ENCODE assay signal across 12 mouse cellular contexts in genomic region chr11:102025354-102025753, GRCm38 (mm10). TPM values are rescaled to one million over a fixed set of nuclear protein-coding genes. Genes with fewer than 3 reads are reported as not detected.
DNase-seq lines count a peak whose midpoint lies in the region; ATAC-seq lines count a peak whose summit lies in the region.
"Had no signal": no experiment of that assay in that cellular context is flagged by ENCODE, and none has a peak within 500 bp of the region (broad histone marks: within the 10 kb centered on the region; RNA-seq: fewer than 3 reads in every experiment).

No protein-coding gene starts in this region.

- peaks cover 5% of the 10 kb centered on the region; the same call in 1 of the 2 replicates for H3K36me3 ChIP-seq in kidney, embryonic 15.5 days
- H3K36me3 ChIP-seq in embryonic facial prominence, embryonic 14.5 days (ENCODE audit: control insufficient read depth, insufficient read depth, low read length): no peaks in the 10 kb centered on the region
- H3K36me3 ChIP-seq in hindbrain, embryonic 10.5 days: peaks cover 22% of the 10 kb centered on the region
- H3K36me3 ChIP-seq in midbrain, embryonic 16.5 days (ENCODE audit: control insufficient read depth, insufficient read depth, low read length): peaks cover 4% of the 10 kb centered on the region; the same call in 1 of the 2 replicates

- H3K4me2 ChIP-seq in kidney, embryonic 15.5 days: peak overlapping the region; percentile 94
- H3K4me2 ChIP-seq in embryonic facial prominence, embryonic 14.5 days (ENCODE audit: low read depth, low read length): peak overlapping the region; percentile 93; the same call in 1 of the 2 replicates
- H3K4me2 ChIP-seq in midbrain, embryonic 16.5 days (ENCODE audit: low read length): peak overlapping the region; percentile 68

- peak overlapping the region; percentile 12; the same call in 1 of the 2 replicates for H3K9ac ChIP-seq in kidney, embryonic 15.5 days
- no peak overlapping the region for H3K9ac ChIP-seq in embryonic facial prominence, embryonic 14.5 days (ENCODE audit: low read depth, low read length)
- H3K9ac ChIP-seq in midbrain, embryonic 16.5 days (ENCODE audit: low read depth, low read length): peak overlapping the region; percentile 28; the same call in 1 of the 2 replicates

- no peaks in the 10 kb centered on the region for H3K9me3 ChIP-seq in kidney, embryonic 15.5 days (replicated peaks)
- no peaks in the 10 kb centered on the region for H3K9me3 ChIP-seq in embryonic facial prominence, embryonic 14.5 days (ENCODE audit: control insufficient read depth, low read length)
- no peaks in the 10 kb centered on the region for H3K9me3 ChIP-seq in hindbrain, embryonic 10.5 days
- no peaks in the 10 kb centered on the region for H3K9me3 ChIP-seq in midbrain, embryonic 16.5 days (replicated peaks; ENCODE audit: control insufficient read depth, low read length, poor library complexity, severe bottlenecking)

- DNase-seq in kidney, postnatal 36 days: no peak
- no peak for DNase-seq in embryonic facial prominence, embryonic 14.5 days (ENCODE audit: low spot score)
- DNase-seq in hindbrain, embryonic 10.5 days (ENCODE audit: low spot score): no peak
- DNase-seq in urinary bladder, postnatal 10 days (ENCODE audit: low spot score): no peak
- DNase-seq: heart, postnatal 10 days; right cerebral cortex, postnatal 4 days had no signal

- peaks cover 38% of the 10 kb centered on the region for H3K4me1 ChIP-seq in kidney, embryonic 15.5 days
- H3K4me1 ChIP-seq in embryonic facial prominence, embryonic 14.5 days (ENCODE audit: control insufficient read depth, insufficient read depth, low read length): 0 out of 2 replicates have a peak, but pooled peaks cover 4% of the 10 kb centered on the region
- H3K4me1 ChIP-seq in hindbrain, embryonic 10.5 days (replicated peaks): peaks cover 41% of the 10 kb centered on the region
- H3K4me1 ChIP-seq in midbrain, embryonic 16.5 days (ENCODE audit: control insufficient read depth, insufficient read depth, low read length): peaks cover 25% of the 10 kb centered on the region

- no peak for ATAC-seq in kidney, embryonic 15.5 days (replicated peaks; ENCODE audit: low FRiP score)
- no peak for ATAC-seq in embryonic facial prominence, embryonic 14.5 days (ENCODE audit: low read depth)
- no peak for ATAC-seq in midbrain, embryonic 16.5 days
- ATAC-seq in granulocyte monocyte progenitor cell, adult 5-6 weeks (replicated peaks; ENCODE audit: poor library complexity, severe bottlenecking): no peak

- H3K27ac ChIP-seq in kidney, embryonic 15.5 days: no peak overlapping the region
- no peak overlapping the region for H3K27ac ChIP-seq in embryonic facial prominence, embryonic 14.5 days (replicated peaks; ENCODE audit: low read depth, low read length)
- H3K27ac ChIP-seq in hindbrain, embryonic 10.5 days: peak overlapping the region; percentile 14; the same call in 1 of the 2 replicates
- H3K27ac ChIP-seq in midbrain, embryonic 16.5 days (ENCODE audit: low read length): no peak overlapping the region

- WGBS in kidney, embryonic 15.5 days: 38% methylated on average over 7 of the region's 7 CpGs
- WGBS in embryonic facial prominence, embryonic 14.5 days: 40% methylated on average over 5 of the region's 7 CpGs
- WGBS in hindbrain, embryonic 10.5 days: 34% methylated on average over 7 of the region's 7 CpGs
- WGBS in midbrain, embryonic 16.5 days: 30% methylated on average over 7 of the region's 7 CpGs

- no peak overlapping the region for H3K4me3 ChIP-seq in kidney, embryonic 15.5 days (replicated peaks)
- H3K4me3 ChIP-seq in embryonic facial prominence, embryonic 14.5 days (ENCODE audit: low read depth, low read length): no peak overlapping the region
- peak overlapping the region; percentile 86 for H3K4me3 ChIP-seq in hindbrain, embryonic 10.5 days
- H3K4me3 ChIP-seq in midbrain, embryonic 16.5 days (ENCODE audit: low read depth, low read length): peak overlapping the region; percentile 66; the same call in 1 of the 2 replicates
- H3K4me3 ChIP-seq: erythroblast, embryonic 14.5 days had no signal

- H3K27me3 ChIP-seq in kidney, embryonic 15.5 days: peaks cover 56% of the 10 kb centered on the region
- no peaks in the 10 kb centered on the region for H3K27me3 ChIP-seq in embryonic facial prominence, embryonic 14.5 days (replicated peaks; ENCODE audit: control insufficient read depth, insufficient read depth, low read length)
- peaks cover 45% of the 10 kb centered on the region for H3K27me3 ChIP-seq in hindbrain, embryonic 10.5 days (ENCODE audit: insufficient read depth, poor library complexity, severe bottlenecking)
- no peaks in the 10 kb centered on the region for H3K27me3 ChIP-seq in midbrain, embryonic 16.5 days (ENCODE audit: control insufficient read depth, insufficient read depth, low read depth, low read length)

RNA-seq across cellular contexts. Expression of gene Mpp3, which starts 2.9 kb away (rescaled TPM):
- 7.8 and 11.0 TPM in 2 replicates for polyA plus RNA-seq in kidney, embryonic 15.5 days (2015; fragmentation: Nextera tagmentation; extraction: Ambion mirVana)
- polyA plus RNA-seq in embryonic facial prominence, embryonic 14.5 days (2014; fragmentation: Nextera tagmentation; extraction: Ambion mirVana): 6.3 and 6.4 TPM in 2 replicates
- polyA plus RNA-seq in hindbrain, embryonic 10.5 days (2016; fragmentation: Nextera tagmentation; extraction: Ambion mirVana): 14.4 and 27.4 TPM in 2 replicates
- 57.4 and 64.6 TPM in 2 replicates for polyA plus RNA-seq in midbrain, embryonic 16.5 days (2015; fragmentation: Nextera tagmentation; extraction: Ambion mirVana)
- not detected in 2 replicates for total RNA-seq in granulocyte monocyte progenitor cell, adult 5-6 weeks (2014; fragmentation: Nextera tagmentation)
- not detected in 2 replicates for total RNA-seq in granulocyte monocyte progenitor cell, adult 5-6 weeks (2017)
- polyA plus RNA-seq: erythroblast, embryonic 14.5 days had no signal

RNA-seq across cellular contexts. Expression of gene Cd300lg, which starts 16.0 kb away (rescaled TPM):
- 0.82 and 1.1 TPM in 2 replicates for polyA plus RNA-seq in kidney, embryonic 15.5 days (2015; fragmentation: Nextera tagmentation; extraction: Ambion mirVana)
- 0.70 and 0.85 TPM in 2 replicates for polyA plus RNA-seq in embryonic facial prominence, embryonic 14.5 days (2014; fragmentation: Nextera tagmentation; extraction: Ambion mirVana)
- 0.12 and 0.35 TPM in 2 replicates for polyA plus RNA-seq in hindbrain, embryonic 10.5 days (2016; fragmentation: Nextera tagmentation; extraction: Ambion mirVana)
- 0.23 and 0.46 TPM in 2 replicates for polyA plus RNA-seq in midbrain, embryonic 16.5 days (2015; fragmentation: Nextera tagmentation; extraction: Ambion mirVana)
- total RNA-seq in granulocyte monocyte progenitor cell, adult 5-6 weeks (2014; fragmentation: Nextera tagmentation): 0.26 and 1.1 TPM in 2 replicates
- total RNA-seq in granulocyte monocyte progenitor cell, adult 5-6 weeks (2017): 0.36 and 2.0 TPM in 2 replicates
- polyA plus RNA-seq: erythroblast, embryonic 14.5 days had no signal

RNA-seq across cellular contexts. Expression of gene Dusp3, which starts 38.5 kb away (rescaled TPM):
- polyA plus RNA-seq in kidney, embryonic 15.5 days (2015; fragmentation: Nextera tagmentation; extraction: Ambion mirVana): 32.8 and 33.8 TPM in 2 replicates
- polyA plus RNA-seq in embryonic facial prominence, embryonic 14.5 days (2014; fragmentation: Nextera tagmentation; extraction: Ambion mirVana): 33.3 and 38.3 TPM in 2 replicates
- polyA plus RNA-seq in hindbrain, embryonic 10.5 days (2016; fragmentation: Nextera tagmentation; extraction: Ambion mirVana): 11.6 and 12.4 TPM in 2 replicates
- 25.6 and 29.7 TPM in 2 replicates for polyA plus RNA-seq in midbrain, embryonic 16.5 days (2015; fragmentation: Nextera tagmentation; extraction: Ambion mirVana)
- total RNA-seq in granulocyte monocyte progenitor cell, adult 5-6 weeks (2014; fragmentation: Nextera tagmentation): 3.9 and 4.3 TPM in 2 replicates
- total RNA-seq in granulocyte monocyte progenitor cell, adult 5-6 weeks (2017): 0.95 and 1.1 TPM in 2 replicates

RNA-seq across cellular contexts. Expression of gene Cfap97d1, which starts 41.3 kb away (rescaled TPM):
- polyA plus RNA-seq in kidney, embryonic 15.5 days (2015; fragmentation: Nextera tagmentation; extraction: Ambion mirVana): not detected in 2 replicates
- not detected in 2 replicates for polyA plus RNA-seq in embryonic facial prominence, embryonic 14.5 days (2014; fragmentation: Nextera tagmentation; extraction: Ambion mirVana)
- polyA plus RNA-seq in hindbrain, embryonic 10.5 days (2016; fragmentation: Nextera tagmentation; extraction: Ambion mirVana): not detected in 2 replicates
- not detected in 2 replicates for polyA plus RNA-seq in midbrain, embryonic 16.5 days (2015; fragmentation: Nextera tagmentation; extraction: Ambion mirVana)
- not detected in 2 replicates for total RNA-seq in granulocyte monocyte progenitor cell, adult 5-6 weeks (2014; fragmentation: Nextera tagmentation)
- not detected in 2 replicates for total RNA-seq in granulocyte monocyte progenitor cell, adult 5-6 weeks (2017)
- total RNA-seq: adrenal gland, postnatal 4 days; heart, postnatal 10 days; left cerebral cortex, adult 8-10 months had no signal
- polyA plus RNA-seq: erythroblast, embryonic 14.5 days had no signal

RNA-seq across cellular contexts. Expression of gene Sost, which starts 58.5 kb away (rescaled TPM):
- polyA plus RNA-seq in kidney, embryonic 15.5 days (2015; fragmentation: Nextera tagmentation; extraction: Ambion mirVana): 0.83 and 1.4 TPM in 2 replicates
- not detected in 2 replicates for polyA plus RNA-seq in embryonic facial prominence, embryonic 14.5 days (2014; fragmentation: Nextera tagmentation; extraction: Ambion mirVana)
- polyA plus RNA-seq in hindbrain, embryonic 10.5 days (2016; fragmentation: Nextera tagmentation; extraction: Ambion mirVana): 1.1 and 1.3 TPM in 2 replicates
- 0.10 TPM in 1 of 2 replicates, not detected in the other for polyA plus RNA-seq in midbrain, embryonic 16.5 days (2015; fragmentation: Nextera tagmentation; extraction: Ambion mirVana)
- not detected in 2 replicates for total RNA-seq in granulocyte monocyte progenitor cell, adult 5-6 weeks (2014; fragmentation: Nextera tagmentation)
- total RNA-seq in granulocyte monocyte progenitor cell, adult 5-6 weeks (2017): not detected in 2 replicates
- polyA plus RNA-seq: erythroblast, embryonic 14.5 days had no signal

Comparison
In these comparisons a context has a peak if more than half of its experiments do, and no peak if none do; other contexts are left out.
1. H3K4me3 ChIP-seq: peak in hindbrain, embryonic 10.5 days (single experiment) and midbrain, embryonic 16.5 days (single experiment); none in kidney, embryonic 15.5 days (single experiment) and embryonic facial prominence, embryonic 14.5 days (single experiment).
2. Peak in every context shown above with its lines, with median percentiles within 50 percentile points of each other: H3K4me2 ChIP-seq.